Mouse (Mus musculus) lung, postnatal 4 days (tissue): Measurements from ENCODE around the gene AW011738.

Source experiments
- DNase-seq, 2 experiments: peaks; one replicate each; pipeline ENCODE4 v3.0.0; 2021

Gene AW011738

GRCm38 (mm10) chr4:156200623-156201475, 2.3 kb upstream of the AW011738 start, which contains the start of gene Isg15:
Gene Isg15 (minus strand): TSS chr4:156200818.
- peak in 1 of 2 experiments; percentile 10 for DNase-seq

DNA sequence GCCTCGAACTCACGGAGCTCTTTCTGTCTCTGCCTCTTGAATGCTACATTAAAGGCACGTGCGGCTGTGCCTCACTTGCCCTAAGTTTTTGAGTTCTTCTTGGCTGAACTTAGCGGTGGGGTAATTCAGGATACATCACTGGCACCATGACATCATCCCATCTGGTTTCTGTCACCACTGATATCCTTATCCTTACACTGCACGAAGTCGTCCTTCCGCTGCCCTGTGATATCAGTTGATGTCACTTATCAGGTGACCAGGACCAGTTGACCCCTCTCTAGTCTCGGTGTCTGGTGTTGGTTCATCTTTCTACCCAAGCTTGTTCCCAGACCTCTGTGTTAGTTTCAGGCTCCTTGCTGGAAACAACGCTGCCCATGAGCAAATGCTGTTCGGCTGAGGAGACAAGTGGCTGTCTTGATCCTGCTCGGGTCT, 626 bp upstream of the AW011738 start:
- DNase-seq: peak in 1 of 2 experiments; percentile 12

DNA sequence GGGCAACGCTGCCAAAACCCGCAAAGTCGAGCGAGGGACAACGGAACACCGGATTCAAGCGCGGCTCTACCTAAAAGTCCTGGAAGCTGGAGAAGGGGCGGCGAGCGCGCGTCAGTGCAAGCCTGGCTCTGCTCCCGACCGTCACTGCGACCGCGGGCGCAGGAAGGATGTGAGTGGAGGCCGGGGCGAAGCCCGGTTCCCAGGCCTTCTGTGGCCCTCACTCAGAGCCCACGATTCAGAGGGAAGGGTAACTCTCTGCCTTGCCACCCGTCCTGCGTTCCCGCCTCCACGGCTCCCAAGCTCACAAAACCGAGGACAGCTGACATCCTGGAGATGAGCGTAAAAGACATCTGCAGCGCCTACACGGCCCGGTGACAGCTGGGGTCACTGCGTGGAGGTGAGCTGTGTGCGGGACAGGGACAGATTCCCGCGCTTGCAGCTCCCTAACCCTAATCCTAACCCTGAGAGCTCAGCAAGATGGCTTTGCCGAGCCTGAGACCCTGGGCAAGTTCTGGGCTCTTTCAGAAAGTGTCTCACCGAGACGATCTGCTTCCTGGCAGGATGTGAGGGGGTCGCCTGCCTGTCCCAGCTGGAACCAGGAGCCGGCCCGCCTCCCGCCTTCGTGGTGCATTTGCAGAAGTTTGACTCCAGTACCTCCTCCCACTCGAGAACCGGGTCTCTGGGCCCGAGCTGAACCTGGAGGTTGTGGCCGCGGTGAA, 468 bp downstream of the AW011738 start:
- peak; percentile 48 to 61 for DNase-seq

- DNase-seq: no peak
These were observed 5.8 kb downstream of the AW011738 start for GRCm38 (mm10) chr4:156208872-156209271.

- peak in 1 of 2 experiments; percentile 7 for DNase-seq
These were observed 7.0 kb downstream of the AW011738 start for GRCm38 (mm10) chr4:156209963-156210635.

GRCm38 (mm10) chr4:156213134-156213533, 10.0 kb downstream of the AW011738 start:
- DNase-seq: peak in 1 of 2 experiments; percentile 12

DNA sequence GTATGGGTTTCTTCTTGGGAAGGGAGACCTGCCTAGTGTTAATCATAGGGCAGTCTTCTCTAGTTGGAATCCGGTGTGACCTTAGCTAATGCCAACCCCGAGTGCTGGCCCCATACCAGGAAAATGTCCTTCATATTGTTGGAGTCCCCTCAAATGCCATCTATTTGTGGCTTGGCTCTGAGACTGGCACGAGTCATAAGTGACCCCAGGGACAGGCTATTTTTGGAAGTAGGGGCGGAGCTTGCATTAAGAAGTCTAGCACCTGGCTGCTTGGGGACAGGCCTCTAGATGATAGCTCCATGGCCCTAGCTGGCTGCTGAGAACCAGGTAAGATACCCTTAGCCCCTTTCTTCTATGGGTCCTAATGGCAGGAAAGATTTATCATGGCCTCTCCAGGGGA, 12.5 kb downstream of the AW011738 start, which contains the start of gene Perm1:
TSS of gene Perm1 (plus strand) at position 220 of the 400 bp plus-strand sequence.
- peak; percentile 37 to 41 for DNase-seq

- DNase-seq: peak in 1 of 2 experiments; percentile 8
These were observed 13.1 kb downstream of the AW011738 start for GRCm38 (mm10) chr4:156216196-156216595.

DNA sequence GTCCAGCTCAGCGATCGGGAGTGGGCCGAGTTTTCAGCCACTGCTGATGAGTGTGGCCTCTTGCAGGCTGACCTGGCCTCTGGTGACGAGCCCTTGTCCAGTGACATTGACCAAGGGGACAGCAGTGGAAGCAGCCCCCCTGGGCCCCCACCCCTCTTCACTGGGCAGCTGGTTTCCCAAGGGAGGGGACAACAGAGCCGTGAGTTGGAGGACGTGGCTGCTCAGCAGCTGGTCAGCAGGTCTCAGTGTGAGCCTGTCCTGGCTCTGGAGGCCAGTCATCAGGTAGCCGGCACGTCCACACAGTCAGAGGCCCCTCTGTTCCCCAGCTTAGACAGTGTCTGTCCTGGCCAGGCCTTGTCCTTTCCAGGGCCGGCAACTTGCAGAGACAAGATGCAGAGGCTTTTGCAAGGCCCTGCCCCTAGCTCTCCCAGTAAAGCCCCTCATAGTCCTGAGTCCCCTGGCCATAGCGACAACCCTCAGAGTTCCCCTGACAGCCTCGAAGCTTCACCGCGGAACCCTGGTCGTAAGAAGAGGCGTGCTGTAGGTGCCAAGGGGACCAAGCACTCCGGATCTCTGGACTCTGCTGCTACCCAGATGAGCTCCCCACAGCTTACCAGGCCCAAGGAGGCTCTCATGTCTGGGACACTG, 14.0 kb downstream of the AW011738 start:
- DNase-seq: peak in 1 of 2 experiments; percentile 21

GRCm38 (mm10) chr4:156217838-156218237, 14.7 kb downstream of the AW011738 start:
- DNase-seq: peak in 1 of 2 experiments; percentile 40

- DNase-seq: peak in 1 of 2 experiments; percentile 8
These were observed 16.8 kb downstream of the AW011738 start for GRCm38 (mm10) chr4:156219936-156220335.

DNA sequence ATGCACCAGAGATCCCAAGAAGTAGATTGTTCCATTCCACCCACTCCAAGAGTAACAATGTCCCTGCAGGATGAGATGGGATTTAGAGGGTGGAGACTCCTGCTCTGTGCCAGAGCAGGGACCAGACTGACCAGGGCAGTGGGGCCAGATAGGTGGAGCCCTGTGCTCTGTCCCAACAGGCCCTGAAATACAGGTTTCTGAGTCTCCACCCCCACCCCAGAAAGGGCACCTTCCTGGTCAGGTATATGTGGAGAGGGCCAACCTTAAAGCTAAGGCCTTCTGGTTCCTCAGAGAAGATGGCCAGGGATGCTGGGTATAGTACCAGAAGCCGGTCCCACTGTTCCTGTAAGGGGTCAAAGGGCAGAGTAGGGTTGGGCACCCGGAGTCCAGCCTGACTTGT, 21.2 kb downstream of the AW011738 start:
- no peak for DNase-seq

DNA sequence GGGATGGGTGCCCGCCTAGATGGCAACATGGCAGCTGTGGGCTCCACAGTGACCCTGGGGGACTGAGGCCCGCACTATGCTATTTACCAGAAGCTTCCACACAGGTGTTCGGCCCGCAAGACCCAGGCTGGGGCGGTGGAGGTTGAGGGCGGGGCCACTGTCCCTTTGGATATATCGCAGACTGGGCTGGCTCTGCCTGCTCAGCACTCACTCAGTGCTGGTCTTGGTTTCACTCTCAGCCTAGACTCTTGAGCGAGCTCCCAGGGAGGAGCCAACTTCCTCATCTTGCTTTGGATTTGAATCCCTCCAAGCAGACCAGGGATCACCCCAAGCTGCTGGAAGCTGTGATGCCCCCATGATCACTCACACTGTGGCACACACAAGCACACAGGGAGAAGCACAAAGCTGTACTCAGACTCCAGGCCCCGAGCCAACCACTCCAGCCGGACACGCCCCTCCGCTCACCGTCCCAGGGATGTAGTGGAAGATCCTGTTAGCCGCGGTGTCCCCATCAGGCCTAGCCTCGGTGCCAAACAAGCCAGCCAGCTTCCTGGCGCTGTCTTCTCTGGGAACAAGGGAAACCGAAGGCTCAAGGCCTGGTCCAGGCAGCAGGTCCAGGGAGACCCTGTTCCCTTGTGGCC, 24.8 kb downstream of the AW011738 start:
- DNase-seq: peak; percentile 58 to 67

DNA sequence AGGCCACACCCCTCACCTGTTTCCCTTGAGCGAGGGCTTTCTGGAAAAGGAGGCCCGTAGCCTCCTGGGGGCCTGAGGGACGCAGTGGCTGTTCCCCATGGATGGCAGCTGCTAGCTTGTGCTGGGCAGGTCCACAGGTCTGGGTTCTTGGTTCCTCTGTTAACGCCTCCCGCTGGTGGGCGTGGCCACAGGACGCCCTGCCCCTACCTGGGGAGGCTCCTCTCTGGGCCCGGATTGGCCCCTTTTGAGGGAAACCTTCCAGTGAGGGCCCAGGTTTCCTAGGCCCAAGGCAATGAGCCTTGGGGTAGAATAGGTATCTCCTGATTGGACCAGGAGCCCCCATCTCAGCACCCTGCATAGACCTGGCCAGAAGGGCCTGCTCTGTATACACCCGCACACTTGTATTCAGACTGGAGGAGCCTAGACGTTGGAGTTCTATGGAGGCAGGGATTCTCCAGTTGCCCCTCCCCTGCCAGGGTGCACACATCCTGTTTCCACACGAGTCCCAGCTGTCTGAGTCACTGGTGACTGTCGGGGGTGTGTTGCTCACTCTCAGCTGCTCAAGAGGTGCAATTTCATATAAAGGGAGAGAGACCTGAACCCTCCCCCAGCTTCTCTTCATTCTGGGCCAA, 25.4 kb downstream of the AW011738 start:
- peak; percentile 39 to 56 for DNase-seq

DNA sequence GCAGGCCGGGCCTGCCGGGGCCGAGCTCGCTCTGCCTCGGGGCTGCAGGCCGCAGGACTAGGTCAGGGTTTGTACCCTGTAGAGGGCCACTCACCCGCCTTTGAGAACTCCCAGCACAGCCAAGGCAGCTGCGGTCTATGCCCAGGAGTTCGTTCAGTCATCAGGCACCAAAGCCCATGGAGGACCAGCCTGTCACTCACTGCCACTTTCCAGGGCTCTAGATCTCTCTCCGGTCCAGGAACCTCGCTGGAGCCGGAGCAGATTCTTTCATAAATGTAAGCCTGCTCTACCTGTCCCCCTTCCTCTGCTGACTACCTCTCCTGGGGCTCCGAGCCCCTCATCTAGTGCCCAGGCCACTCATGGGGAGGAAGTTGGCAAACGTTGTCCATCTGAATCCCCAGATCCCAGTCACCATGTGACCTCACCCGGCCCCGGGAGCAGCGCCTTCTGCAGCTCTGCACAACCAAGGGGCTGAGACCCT, 31.0 kb downstream of the AW011738 start:
- peak in 1 of 2 experiments; percentile 34 for DNase-seq

GRCm38 (mm10) chr4:156234701-156235213, 31.7 kb downstream of the AW011738 start, which contains the start of gene Plekhn1:
Gene Plekhn1 (minus strand): TSS chr4:156234857.
- peak; percentile 81 to 87 for DNase-seq

DNA sequence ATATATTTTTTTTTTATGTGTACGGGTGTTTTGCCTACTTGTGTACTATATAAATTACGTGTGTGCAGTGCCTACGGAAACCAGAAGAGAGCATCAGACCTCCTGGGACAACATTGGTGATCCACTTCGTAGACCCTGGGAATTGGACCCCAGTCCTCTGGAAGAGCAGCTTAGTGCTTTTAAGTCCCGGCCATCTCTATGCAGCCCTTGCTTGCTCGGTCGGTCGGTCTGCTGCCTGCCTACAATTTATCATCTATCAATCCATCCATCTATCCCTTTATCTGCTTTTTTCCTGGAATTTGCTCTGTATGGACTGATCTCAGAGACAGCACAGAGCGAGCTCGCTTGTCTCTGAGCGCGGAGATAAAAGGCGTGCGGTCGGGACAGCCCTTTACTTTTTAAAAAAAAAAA, 32.3 kb downstream of the AW011738 start:
- peak in 1 of 2 experiments; percentile 26 for DNase-seq

GRCm38 (mm10) chr4:156235808-156236533, 32.9 kb downstream of the AW011738 start, which contains the start of gene Noc2l:
Gene Noc2l (plus strand): TSS chr4:156236010.
- peak; percentile 93 to 94 for DNase-seq

DNA sequence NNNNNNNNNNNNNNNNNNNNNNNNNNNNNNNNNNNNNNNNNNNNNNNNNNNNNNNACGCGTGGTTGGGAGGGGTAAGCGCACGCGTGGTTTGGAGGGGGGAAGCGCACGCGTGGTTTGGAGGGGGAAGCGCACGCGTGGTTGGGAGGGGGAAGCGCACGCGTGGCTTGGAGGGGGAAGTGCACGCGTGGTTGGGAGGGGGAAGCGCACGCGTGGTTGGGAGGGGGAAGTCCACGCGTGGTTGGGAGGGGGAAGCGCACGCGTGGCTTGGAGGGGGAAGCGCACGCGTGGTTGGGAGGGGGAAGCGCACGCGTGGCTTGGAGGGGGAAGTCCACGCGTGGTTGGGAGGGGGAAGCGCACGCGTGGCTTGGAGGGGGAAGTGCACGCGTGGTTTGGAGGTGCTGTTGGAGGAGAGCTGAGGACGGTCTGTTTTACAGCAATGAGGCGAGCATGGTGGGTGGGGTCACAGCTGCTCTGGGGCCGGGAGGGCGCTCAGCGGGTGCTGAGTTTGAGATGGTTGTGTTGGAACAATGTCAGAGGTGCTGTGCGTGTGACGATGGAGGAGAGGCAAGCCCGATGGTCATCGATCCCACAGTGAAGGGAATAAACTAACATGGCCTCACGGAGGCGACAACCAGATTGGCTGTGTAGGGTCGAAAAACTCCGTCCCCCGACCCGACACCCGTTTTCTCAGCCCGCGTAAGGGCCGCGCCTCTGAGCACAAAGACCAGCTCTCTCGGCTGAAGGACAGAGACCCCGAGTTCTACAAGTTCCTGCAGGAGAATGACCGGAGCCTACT, 33.7 kb downstream of the AW011738 start:
- DNase-seq: no peak
